Mouse (Mus musculus): ENCODE results near the gene Map3k21. TPM values are rescaled to one million over a fixed set of nuclear protein-coding genes. Genes with fewer than 3 reads are reported as not detected.

Gene Map3k21
- polyA plus RNA-seq (2015; fragmentation: Illumina TruSeq; extraction: RNeasy Lipid Tissue Mini Kit (QIAGEN cat#74804); ENCODE audit: insufficient read depth, low read depth, low replicate concordance): 1.9 TPM

GRCm38 (mm10) chr8:125910365-125911228 is at the start of gene Map3k21:
Gene Map3k21, plus strand, starts transcription at chr8:125910450.

GRCm38 (mm10) chr8:125897868-125898788 is 12.1 kb upstream of the Map3k21 start, which contains the start of gene Pcnx2:
Gene Pcnx2, minus strand, starts transcription at chr8:125898317.

GRCm38 (mm10) chr8:125995101-125995986 is 85.1 kb downstream of the Map3k21 start, which contains the start of gene Kcnk1:
Gene Kcnk1, plus strand, starts transcription at chr8:125995170.

Other genes starting within 250 kb of the Map3k21 start
- 0.44 TPM for gene Map10, start 240.6 kb upstream of the Map3k21 start, polyA plus RNA-seq (2015; fragmentation: Illumina TruSeq; extraction: RNeasy Lipid Tissue Mini Kit (QIAGEN cat#74804); ENCODE audit: insufficient read depth, low read depth, low replicate concordance)
- gene Ntpcr, start 180.5 kb upstream of the Map3k21 start, polyA plus RNA-seq (2015; fragmentation: Illumina TruSeq; extraction: RNeasy Lipid Tissue Mini Kit (QIAGEN cat#74804); ENCODE audit: insufficient read depth, low read depth, low replicate concordance): 5.4 TPM
- 1.4 TPM for gene Pcnx2, start 12.1 kb upstream of the Map3k21 start, polyA plus RNA-seq (2015; fragmentation: Illumina TruSeq; extraction: RNeasy Lipid Tissue Mini Kit (QIAGEN cat#74804); ENCODE audit: insufficient read depth, low read depth, low replicate concordance)
- gene Kcnk1, start 84.7 kb downstream of the Map3k21 start, polyA plus RNA-seq (2015; fragmentation: Illumina TruSeq; extraction: RNeasy Lipid Tissue Mini Kit (QIAGEN cat#74804); ENCODE audit: insufficient read depth, low read depth, low replicate concordance): 8.1 TPM